Mouse (Mus musculus): Measurements from ENCODE around the gene Tesk1.

The Tesk1 gene

DNA sequence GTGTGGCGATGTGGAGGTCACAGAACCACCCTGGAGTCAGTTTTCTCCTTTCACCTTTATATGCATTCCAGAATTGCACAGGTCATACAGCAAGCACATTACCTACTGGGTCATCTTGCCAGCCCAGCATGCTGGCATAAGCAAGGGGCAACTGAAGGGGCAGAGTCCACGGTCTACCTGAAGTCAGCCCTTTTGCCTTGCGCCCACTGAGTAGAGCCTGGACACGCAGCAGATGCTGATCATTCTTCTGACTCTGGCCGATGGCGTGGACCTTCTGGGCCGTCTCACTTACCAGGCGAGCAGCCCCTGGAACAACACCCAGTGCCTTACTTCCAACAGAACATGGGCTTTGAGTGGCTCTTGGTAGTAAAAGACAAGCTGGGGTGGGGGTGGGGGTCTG is 55.7 kb downstream of the Tesk1 start:
- no peak for DNase-seq
